Mouse (Mus musculus): ENCODE measurements around the gene Olfr539.

DNA sequence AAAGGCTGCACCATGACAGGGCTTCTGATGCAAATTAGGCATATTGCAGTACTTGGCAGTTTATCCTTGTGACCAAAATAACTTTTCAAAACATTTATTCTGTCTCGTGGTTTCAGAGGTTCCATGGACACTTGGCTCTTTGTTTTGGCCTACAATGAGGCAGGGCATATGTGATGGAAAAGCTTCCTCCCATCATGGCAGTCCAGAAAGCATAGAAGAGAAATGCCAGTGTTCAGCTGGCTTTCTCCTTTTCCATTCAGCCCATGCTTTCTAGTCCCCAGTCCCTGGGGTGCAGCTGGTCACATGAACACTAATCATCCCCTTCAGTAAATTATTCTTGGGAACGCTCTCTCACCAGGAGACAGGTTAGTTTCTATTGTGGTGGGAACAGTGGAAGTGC, 46.6 kb downstream of the Olfr539 start:
- TF ChIP-seq CTCF (IDR thresholded peaks at IDR 0.05) (no peak), EP300 (IDR thresholded peaks at IDR 0.05) (no peak)
